Mouse (Mus musculus): ENCODE data around the gene Cops4. TPM values are rescaled to one million over a fixed set of nuclear protein-coding genes. Genes with fewer than 3 reads are reported as not detected.

Cops4 gene
- polyA plus RNA-seq, 1 experiment = 115 TPM

DNA sequence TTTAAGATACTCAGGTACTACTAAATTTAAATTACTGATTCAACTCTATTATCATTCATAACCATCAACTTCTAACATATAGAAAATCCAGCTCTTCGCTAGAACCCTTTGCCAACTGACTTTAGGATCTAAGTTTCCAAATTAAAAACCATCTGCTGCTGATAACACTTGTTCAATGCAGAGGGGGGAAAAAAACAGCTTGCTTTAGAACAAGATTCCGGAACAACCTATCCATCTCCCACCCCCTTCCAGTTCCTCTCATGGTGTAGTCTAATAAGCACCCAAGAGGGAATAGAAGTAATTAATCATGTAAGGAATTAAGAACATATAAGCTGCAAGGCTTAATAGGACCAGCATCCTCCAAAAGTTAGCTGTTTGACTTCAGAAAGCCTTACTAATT lies 18.9 kb upstream of the Cops4 start:
- Histone ChIP-seq H3K27ac (ENCODE audit: insufficient read depth, low read length) (no peak overlapping the region), H3K4me3 (ENCODE audit: insufficient read depth, low read length) (peak overlapping the region; percentile 91), H3K4me1 (ENCODE audit: control insufficient read depth, insufficient read depth, low read length) (no peaks in the 10 kb centered on the region; the same call in 1 of the 2 replicates)
- TF ChIP-seq POLR2A (IDR thresholded peaks at IDR 0.05; ENCODE audit: low read depth, low read length) (no peak), CTCF (IDR thresholded peaks at IDR 0.05; ENCODE audit: borderline replicate concordance, insufficient read depth, low read length) (no peak)

DNA sequence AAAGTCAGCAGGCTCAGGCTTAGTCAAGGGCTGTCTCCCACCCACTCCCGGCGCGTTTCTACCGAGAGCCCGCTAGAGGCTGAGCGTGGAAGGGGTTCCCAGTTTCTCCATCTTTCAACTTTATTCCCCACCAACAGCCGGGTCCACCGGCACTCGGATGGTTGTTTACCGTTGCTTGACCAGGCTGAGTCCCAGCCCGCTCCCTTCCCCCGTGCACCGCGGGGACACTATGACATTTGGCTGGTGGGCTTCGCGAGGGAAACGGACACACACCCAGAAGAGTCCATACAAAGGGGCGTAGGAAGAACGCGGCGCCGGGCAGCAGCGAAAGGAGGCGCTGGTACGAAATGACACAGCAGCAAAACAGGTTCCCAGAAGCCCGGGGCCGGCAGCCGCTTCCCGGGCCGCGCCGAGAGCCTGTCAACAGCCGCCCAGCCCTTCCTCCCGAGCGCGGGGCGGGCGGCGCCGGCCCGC lies 18.2 kb upstream of the Cops4 start:
- H3K4me1 ChIP-seq (ENCODE audit: control insufficient read depth, insufficient read depth, low read length) = no peaks in the 10 kb centered on the region; the same call in 1 of the 2 replicates
- H3K4me3 ChIP-seq (ENCODE audit: insufficient read depth, low read length) = peak overlapping the region; percentile 91
- TF ChIP-seq POLR2A (IDR thresholded peaks at IDR 0.05; ENCODE audit: low read depth, low read length) = no peak
- no peak for TF ChIP-seq CTCF (IDR thresholded peaks at IDR 0.05; ENCODE audit: borderline replicate concordance, insufficient read depth, low read length)
- H3K27ac ChIP-seq (ENCODE audit: insufficient read depth, low read length) = no peak overlapping the region

DNA sequence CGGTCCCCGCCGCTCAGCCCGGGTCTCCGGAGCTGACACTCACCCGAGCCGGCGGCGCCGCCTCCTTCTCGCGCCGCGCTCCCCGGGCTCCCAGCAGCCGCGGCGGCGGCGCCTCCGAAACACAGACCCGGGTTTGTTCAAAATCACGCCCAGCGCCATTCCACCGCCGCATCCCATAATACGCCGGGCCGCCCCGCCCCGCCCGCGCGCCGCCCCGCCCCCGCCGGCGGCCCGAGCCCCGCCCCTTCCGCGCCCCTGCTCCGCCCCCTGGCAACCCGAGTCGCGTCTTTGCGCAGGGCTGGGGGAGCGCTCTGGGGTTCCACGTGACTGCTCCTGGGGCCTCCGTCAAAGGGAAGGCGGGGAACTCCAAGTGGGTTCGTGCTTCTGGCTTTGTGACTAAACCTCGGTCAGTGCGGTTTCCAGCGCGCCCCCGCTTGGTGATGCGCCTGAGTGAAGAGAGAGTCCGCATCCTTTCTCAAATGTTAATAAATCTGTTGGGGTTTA lies 17.6 kb upstream of the Cops4 start, which contains the start of gene Lin54:
Lin54 (minus strand) TSS at position 182 of the 504 bp plus-strand sequence.
- TF ChIP-seq POLR2A (IDR thresholded peaks at IDR 0.05; ENCODE audit: low read depth, low read length) = peak; percentile 18; the same call in 1 of the 2 replicates
- TF ChIP-seq CTCF (IDR thresholded peaks at IDR 0.05; ENCODE audit: borderline replicate concordance, insufficient read depth, low read length) = peak; percentile 45; the same call in 1 of the 2 replicates
- peak within 1 kb of the TSS; percentile 91 for H3K4me3 ChIP-seq (ENCODE audit: insufficient read depth, low read length)
- H3K4me1 ChIP-seq (ENCODE audit: control insufficient read depth, insufficient read depth, low read length) = no peaks in the 10 kb centered on the region; the same call in 1 of the 2 replicates
- 0 out of 2 replicates have a peak within 1 kb of the TSS, but pooled peaks have one; percentile 42 for H3K27ac ChIP-seq (ENCODE audit: insufficient read depth, low read length)

DNA sequence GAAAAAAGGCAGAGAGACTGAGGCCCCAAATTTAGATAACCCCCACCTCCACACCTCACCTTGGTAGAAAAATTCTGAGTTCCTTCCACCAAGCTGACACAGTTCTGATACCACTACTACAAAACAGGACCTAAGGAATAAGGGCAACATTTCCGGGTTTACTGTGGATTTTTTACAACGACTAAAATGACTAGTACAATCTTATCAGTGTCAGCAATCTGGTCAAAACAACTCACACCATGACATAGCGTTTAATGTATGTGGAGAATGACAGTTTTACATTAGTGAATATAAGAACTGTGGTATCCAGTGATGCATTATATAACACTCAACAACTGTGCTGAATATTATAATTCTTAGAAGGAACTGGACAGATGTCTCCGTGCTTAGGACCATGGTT lies 16.8 kb upstream of the Cops4 start:
- TF ChIP-seq POLR2A (IDR thresholded peaks at IDR 0.05; ENCODE audit: low read depth, low read length) (no peak), CTCF (IDR thresholded peaks at IDR 0.05; ENCODE audit: borderline replicate concordance, insufficient read depth, low read length) (no peak)
- Histone ChIP-seq H3K4me1 (ENCODE audit: control insufficient read depth, insufficient read depth, low read length) (no peaks in the 10 kb centered on the region; the same call in 1 of the 2 replicates), H3K27ac (ENCODE audit: insufficient read depth, low read length) (no peak overlapping the region), H3K4me3 (ENCODE audit: insufficient read depth, low read length) (no peak overlapping the region)

DNA sequence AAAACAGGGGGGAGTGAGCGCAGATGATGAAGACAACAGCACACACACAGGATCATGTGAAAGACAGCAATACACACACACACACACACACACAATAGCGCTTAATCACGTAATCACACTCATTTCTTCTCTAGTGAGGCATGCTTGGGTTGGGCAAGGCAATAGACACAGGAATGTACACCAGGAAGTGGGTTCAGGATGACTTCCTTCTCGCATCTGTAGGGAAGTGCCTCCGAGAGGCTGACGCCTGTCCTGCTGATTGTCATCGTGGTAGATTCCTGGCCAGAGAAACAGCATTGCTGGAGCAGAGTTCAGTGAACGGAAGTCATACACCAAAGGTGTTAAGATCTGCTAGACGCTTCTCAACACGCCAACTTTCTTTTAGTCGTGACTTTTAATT lies 8.9 kb upstream of the Cops4 start:
- no peak overlapping the region for H3K27ac ChIP-seq (ENCODE audit: insufficient read depth, low read length)
- no peaks in the 10 kb centered on the region for H3K4me1 ChIP-seq (ENCODE audit: control insufficient read depth, insufficient read depth, low read length)
- TF ChIP-seq CTCF (IDR thresholded peaks at IDR 0.05; ENCODE audit: borderline replicate concordance, insufficient read depth, low read length) = no peak
- TF ChIP-seq POLR2A (IDR thresholded peaks at IDR 0.05; ENCODE audit: low read depth, low read length) = no peak
- no peak overlapping the region for H3K4me3 ChIP-seq (ENCODE audit: insufficient read depth, low read length)

DNA sequence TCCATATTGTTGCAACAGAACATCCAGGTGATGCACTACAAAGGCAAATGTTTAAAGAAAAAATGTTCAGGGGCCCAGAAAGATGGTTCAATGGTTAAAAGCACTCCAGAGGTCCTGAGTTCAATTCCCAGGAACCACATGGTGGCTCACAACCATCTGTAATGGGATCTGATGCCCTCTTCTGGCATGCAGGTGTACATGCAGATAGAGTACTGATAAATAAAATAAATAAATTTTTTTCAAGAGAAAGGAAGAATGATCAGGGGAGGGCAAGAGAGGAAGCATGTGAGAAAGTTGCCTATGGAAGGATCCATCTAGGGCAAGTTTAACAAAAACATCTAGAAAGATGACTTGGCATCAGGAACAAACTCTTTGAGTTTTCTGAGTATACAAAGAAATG lies 5.5 kb upstream of the Cops4 start:
- Histone ChIP-seq H3K4me3 (ENCODE audit: insufficient read depth, low read length) (no peak overlapping the region), H3K4me1 (ENCODE audit: control insufficient read depth, insufficient read depth, low read length) (no peaks in the 10 kb centered on the region), H3K27ac (ENCODE audit: insufficient read depth, low read length) (no peak overlapping the region)
- no peak for TF ChIP-seq CTCF (IDR thresholded peaks at IDR 0.05; ENCODE audit: borderline replicate concordance, insufficient read depth, low read length)
- TF ChIP-seq POLR2A (IDR thresholded peaks at IDR 0.05; ENCODE audit: low read depth, low read length) = no peak

DNA sequence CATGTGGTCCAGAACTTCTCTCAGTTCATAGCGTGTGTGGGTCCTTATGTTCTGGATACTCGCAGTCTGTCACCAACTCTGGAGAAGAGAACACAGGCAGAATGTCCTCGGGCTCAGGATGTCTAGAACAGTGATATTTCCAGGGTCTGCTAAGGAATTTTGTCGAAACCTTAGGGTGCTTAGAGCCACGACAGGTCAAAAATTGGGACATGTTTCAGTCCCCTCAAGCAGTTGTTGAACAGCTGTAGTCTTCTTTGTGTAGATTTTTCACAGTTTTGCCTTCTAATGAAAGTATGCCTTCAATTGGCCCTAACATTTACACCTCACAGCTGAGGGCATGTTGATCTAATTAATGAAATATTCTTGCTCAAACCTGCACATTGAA lies 910 bp downstream of the Cops4 start:
- H3K4me3 ChIP-seq (ENCODE audit: insufficient read depth, low read length) = peak overlapping the region; percentile 82

DNA sequence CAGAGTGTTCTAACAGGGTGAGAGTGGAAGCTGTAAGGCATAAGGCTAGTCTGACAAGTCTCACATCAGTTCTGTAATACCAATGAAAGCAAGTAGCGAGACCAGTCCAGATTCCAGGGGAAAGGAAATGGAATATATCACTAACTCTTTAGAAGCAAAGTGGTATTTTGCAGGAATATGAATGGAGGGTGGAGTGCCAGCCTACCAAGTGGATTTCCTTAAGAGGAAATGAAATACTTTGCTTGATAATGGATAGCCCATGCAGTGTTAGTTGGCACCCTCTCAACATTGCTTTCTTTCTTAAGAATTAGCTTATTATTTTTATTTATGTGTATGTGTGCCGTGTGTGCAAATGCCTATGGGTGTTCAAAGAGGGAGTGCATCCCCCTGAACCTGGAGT lies 2.1 kb downstream of the Cops4 start:
- H3K27ac ChIP-seq (ENCODE audit: insufficient read depth, low read length) = no peak overlapping the region
- TF ChIP-seq CTCF (IDR thresholded peaks at IDR 0.05; ENCODE audit: borderline replicate concordance, insufficient read depth, low read length) (no peak), POLR2A (IDR thresholded peaks at IDR 0.05; ENCODE audit: low read depth, low read length) (no peak)
- H3K4me1 ChIP-seq (ENCODE audit: control insufficient read depth, insufficient read depth, low read length) = peaks cover 2% of the 10 kb centered on the region; the same call in 1 of the 2 replicates
- H3K4me3 ChIP-seq (ENCODE audit: insufficient read depth, low read length) = peak overlapping the region; percentile 19

More for the DNA sequence above, 910 bp downstream of the Cops4 start:
- peak overlapping the region; percentile 47; the same call in 1 of the 2 replicates for H3K27ac ChIP-seq (ENCODE audit: insufficient read depth, low read length)
- H3K4me1 ChIP-seq (ENCODE audit: control insufficient read depth, insufficient read depth, low read length) = peaks cover 2% of the 10 kb centered on the region; the same call in 1 of the 2 replicates
- no peak for TF ChIP-seq POLR2A (IDR thresholded peaks at IDR 0.05; ENCODE audit: low read depth, low read length)
- TF ChIP-seq CTCF (IDR thresholded peaks at IDR 0.05; ENCODE audit: borderline replicate concordance, insufficient read depth, low read length) = no peak

DNA sequence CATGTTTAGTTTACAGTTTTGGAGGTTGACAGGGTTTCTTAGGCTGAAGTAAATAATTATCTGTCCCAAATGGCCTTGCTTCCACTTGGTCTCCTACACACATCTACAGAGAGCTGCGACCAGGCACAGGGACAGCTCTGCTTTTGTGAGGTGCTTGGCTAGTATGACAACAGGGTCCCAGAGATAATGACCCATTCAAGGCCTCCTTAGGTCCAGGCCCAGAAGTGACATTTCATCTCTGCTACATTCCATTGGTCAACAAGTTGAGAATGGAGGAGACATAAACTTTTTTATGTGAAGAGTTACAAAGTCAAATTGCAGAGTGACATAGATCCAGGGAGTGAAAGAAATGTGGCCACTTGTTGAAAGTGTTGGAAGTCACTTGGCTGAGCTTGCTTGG lies 5.2 kb downstream of the Cops4 start:
- peaks cover 2% of the 10 kb centered on the region; the same call in 1 of the 2 replicates for H3K4me1 ChIP-seq (ENCODE audit: control insufficient read depth, insufficient read depth, low read length)
- TF ChIP-seq POLR2A (IDR thresholded peaks at IDR 0.05; ENCODE audit: low read depth, low read length) = no peak
- no peak for TF ChIP-seq CTCF (IDR thresholded peaks at IDR 0.05; ENCODE audit: borderline replicate concordance, insufficient read depth, low read length)
- no peak overlapping the region for H3K4me3 ChIP-seq (ENCODE audit: insufficient read depth, low read length)
- no peak overlapping the region for H3K27ac ChIP-seq (ENCODE audit: insufficient read depth, low read length)

DNA sequence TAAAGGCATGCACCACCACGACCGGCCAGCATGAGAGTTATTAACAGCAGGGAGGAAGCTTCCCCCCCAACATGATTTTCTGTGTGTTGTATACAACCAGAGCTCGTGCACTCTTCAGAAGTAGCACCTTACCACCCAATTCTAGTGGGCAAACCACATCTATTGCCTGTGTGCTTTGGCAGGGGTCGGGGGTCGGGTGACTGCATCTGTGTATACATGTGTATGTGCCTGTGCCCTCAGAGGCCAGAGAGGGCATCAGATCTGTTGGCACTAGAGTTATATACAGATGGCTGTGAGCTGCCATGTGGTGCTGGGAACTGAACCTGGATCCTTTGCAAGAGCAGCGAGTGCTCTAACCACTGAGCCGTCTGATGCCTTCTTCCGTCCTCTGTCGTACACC lies 6.8 kb downstream of the Cops4 start:
- Histone ChIP-seq H3K4me3 (ENCODE audit: insufficient read depth, low read length) (no peak overlapping the region), H3K4me1 (ENCODE audit: control insufficient read depth, insufficient read depth, low read length) (peaks cover 2% of the 10 kb centered on the region; the same call in 1 of the 2 replicates), H3K27ac (ENCODE audit: insufficient read depth, low read length) (no peak overlapping the region)
- TF ChIP-seq CTCF (IDR thresholded peaks at IDR 0.05; ENCODE audit: borderline replicate concordance, insufficient read depth, low read length) (no peak), POLR2A (IDR thresholded peaks at IDR 0.05; ENCODE audit: low read depth, low read length) (no peak)

Measured in embryonic fibroblast, embryonic 13.5 days (primary cell).